Mouse (Mus musculus): ENCODE data around the gene Slfn2.
A peak's percentile ranks its signal among the peaks of the same experiment; 100 is the strongest.

DNA sequence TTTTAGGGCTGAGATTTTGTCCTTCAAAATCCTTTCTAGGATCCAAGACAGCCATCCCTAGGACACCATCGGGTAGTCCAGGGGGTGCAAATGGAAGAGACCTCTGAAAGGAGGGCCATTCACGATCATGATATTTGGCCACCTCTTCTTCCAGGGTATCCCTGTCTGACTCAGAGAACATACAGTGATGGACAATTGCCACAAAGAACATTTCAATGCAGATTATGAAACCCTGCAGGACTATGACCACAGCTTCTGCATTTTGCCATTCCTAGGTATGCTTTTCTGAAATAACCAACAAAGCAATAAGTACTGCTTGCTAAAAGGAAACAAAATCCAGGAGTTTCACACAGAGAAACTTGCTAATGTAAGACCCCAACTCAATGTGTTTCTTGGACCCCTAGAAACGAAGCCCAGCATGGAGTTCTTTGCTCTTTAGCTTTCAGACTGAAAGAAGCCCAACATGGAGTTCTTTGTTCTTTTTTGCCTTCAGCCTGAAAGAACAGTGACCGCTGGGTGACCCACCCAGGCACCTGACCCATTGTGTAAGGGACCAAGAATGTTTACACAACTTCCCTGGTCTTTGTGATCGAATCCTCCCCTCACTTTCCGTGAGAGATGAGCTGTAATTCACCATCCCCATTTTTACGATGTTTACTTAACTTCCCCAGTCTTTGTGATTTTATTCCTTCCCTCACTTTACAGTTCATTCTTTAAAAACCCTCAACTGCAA, 18.0 kb downstream of the Slfn2 start:
- no peak for TF ChIP-seq CTCF (IDR thresholded peaks at IDR 0.05)
- TF ChIP-seq EP300 (IDR thresholded peaks at IDR 0.05), result peak; percentile 35; the same call in 1 of the 2 replicates

Data from lung, postnatal 0 days (tissue).